Mouse (Mus musculus): ENCODE data around the gene Ndufv1.
"Not testable (repeated sequence)": the region's sequence is repeated elsewhere in the genome, so short reads cannot be mapped to it uniquely, and the experiment has no call there.

Ndufv1 gene

DNA sequence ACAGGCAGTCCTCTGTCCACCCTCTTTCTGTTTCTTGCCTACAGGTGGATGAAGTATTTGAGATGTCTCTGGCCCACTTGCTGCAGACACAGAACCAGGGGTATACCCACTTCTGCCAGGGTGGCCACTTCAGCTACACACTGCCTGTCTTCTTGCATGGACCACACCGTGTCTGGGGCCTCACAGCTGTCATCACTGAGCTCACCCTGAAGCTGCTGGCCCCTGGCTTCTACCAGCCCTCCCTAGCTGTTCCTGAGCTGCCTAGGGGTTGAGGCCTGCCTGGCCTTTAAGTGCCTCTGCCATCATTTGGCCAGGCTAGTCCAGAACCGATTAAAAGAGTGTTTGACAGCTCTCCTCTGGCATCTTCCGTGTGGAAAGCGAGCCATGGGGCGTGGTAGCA is 10.9 kb downstream of the Ndufv1 start:
- DNase-seq (ENCODE audit: low spot score), result no peak

DNA sequence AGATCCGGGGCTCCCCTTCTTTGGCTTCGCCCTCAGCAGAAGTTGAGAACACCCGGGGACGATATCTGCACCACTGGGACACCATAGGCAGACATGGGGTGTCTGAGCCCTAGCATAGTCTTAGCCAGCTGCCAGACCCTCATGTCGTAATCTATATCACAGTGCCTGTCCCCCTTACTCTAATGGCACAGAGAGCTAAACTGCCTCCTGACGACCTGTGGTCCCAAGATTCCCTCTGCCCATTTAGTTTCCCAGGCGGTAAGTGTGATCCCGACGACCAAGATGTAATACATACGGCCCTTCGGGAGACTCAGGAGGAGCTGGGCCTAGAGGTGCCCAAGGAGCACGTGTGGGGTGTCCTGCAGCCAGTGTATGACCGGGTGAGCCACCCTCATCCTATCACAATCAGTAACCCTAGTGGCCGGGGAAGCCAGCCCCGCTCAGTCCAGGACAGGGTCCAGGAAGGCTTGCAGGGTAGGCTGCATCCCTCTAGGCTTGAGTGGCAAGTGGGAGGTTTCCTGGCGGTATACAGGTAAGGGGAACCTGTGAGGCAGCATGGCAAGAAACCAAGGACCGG is 11.6 kb downstream of the Ndufv1 start:
- DNase-seq (ENCODE audit: low spot score), result no peak

DNA sequence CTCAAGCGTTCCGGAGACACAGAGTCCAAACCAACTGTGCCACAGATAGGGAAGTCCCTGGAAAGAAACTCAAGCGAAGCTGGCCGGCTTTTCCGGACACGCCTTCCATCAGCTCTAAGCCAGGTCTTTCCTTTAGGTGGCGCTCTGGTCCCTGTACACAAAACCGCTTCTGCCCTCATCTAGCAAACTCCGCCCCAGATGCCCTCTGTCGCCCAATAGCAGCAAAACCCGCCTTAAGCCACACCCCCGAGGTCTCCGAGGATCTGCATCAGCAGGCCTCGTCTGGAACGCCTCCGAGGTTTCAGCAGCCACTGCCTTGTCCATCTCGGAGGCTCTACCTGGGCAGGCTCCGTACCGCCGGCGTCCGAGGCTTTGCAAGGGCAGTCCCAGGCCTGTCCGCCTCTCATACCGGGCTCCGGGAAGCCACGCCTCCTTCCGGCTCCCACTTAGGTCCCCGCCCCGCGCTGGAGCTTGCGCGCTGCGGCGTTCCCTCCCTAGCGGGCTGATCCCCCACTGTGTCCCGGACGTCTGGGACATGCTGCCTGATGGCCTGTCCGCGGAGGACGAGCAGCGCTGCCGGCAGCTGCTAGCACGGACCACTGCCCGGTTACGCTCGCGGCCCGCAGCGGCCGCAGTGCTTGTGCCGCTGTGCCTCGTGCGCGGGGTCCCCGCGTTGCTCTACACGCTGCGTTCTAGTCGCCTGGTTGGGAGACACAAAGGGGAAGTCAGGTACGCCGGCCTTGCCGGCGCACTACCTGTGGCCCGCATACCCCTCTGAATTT is 12.3 kb downstream of the Ndufv1 start, which contains the start of the genes Nudt8 and Gm49405:
Gene Nudt8, plus strand, starts transcription at position 462 of the 782 bp plus-strand sequence.
Gene Gm49405, plus strand, starts transcription at position 508 of the 782 bp plus-strand sequence.
- DNase-seq (ENCODE audit: low spot score), result peak; percentile 98

DNA sequence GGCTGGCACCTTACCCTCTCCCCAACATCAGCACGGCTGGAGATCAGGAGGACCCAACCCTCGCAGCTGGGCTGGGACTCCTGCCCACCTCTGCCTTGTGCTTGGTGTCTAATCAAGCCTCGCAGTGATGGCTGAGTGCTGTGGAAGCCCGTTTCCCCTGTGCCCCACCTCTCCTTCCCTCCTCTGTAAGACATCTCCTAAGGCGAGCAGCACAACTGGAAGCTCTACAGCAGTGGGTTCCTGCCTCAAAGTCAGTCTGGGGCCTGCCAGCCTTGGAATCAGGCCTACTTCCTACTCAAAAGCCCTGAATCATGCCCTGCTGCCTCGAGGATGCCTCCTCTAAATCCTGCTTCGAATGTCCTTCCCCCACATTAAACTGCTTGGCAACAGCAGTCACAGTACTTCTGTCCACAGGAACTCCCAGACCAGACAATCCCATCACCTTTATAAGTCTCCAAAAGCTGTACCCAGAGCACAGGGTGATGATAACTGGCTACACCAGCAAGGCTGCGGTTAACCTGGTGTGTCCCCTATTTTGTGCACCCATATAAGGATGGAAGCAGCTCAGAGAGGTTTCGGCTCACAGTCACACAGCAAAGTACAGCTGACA is 13.4 kb downstream of the Ndufv1 start:
- DNase-seq (ENCODE audit: low spot score), result no peak

DNA sequence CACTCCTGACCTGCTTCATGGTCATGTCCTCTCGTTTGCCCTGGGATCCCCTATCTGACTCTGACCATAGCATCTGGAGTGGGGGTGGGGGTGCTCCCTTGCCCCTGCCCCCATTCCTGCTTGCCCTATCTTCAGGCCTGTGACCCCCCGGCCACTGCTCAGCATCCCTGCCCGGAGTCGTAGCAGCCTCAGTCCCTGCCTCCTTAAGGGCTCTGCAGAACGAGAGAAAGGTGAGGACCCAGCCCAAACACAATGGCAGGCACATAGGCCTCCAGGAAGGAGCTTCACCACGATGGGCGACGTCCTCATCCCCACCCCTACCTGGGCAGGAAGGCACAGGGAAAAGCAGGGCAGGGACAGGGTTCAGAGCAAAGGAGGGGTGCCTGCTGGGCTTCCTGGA is 14.3 kb downstream of the Ndufv1 start:
- DNase-seq (ENCODE audit: low spot score), result no peak

DNA sequence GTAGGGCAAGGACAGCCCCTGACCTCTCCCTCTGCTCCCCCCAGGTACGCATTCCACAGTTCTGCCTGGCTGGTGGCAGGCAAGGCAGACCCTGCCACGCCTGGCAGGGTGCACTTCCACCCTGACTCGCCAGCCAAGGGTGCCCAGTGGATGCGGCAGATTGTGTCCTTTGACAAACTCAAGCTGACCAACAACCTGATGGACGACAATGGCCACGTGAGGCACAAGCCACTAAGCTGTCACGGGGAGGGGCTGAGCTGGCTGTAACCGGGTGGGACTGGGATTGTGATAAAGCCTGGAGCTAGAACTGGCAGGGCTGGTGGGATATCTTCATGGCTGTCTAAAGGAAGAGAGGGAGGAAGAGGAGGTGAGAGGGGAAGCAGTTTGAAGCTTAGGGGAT is 15.4 kb downstream of the Ndufv1 start:
- DNase-seq (ENCODE audit: low spot score), result no peak

DNA sequence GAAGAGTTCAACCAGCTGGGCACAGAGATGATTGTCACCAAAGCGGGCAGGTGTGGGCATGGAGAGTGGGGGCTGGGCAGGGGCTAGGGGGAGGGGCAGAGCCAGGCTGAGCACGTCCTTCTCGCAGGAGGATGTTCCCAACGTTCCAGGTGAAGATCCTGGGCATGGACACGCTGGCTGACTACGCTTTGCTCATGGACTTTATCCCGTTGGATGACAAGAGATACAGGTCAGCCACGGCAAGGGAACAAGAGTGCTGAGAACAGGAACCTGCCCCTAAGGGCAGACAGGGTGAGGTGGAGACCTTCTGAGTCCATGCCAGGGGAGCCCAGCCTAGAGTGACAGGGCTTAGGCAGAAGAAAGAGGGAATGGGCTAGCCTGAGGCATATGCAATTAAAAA is 15.9 kb downstream of the Ndufv1 start:
- DNase-seq (ENCODE audit: low spot score), result no peak

DNA sequence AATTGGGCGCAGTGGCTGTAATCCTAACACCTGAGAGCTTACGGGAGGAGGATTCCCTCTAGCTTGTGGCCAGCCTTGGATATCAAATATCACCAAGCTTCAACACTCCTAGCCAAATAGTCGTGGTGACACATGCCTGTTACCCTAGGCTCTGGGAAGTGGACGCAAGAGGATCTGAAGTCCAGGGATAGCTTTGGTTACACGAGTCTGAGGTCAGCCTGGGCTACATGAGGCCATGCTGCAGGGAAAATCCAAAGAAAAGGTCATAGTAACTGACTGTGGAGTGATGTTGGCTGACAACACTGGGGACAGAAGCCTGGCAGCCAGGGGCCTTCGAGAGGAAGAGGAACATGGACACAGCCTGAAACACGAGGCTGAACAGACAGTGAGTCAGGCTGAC is 16.5 kb downstream of the Ndufv1 start:
- no peak for DNase-seq (ENCODE audit: low spot score)

DNA sequence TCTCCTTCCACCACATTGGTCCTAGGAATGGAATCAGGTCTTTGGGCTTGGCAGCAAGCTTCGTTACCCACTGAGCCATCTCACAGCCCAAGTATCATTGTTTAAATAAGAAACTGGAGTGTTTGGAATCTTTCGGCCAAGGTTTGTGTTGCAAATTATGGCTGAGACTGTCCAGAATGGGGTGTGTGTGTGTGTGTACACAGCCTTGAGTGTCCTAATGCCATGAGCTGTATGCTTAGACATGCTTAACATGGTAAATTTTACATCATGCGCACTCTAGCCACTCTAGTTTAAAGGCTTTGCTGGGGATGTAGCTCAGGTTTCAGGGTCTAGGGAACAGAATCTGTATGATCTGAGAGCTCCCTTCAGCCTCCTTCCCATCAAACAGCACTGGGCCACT is 17.1 kb downstream of the Ndufv1 start:
- no peak for DNase-seq (ENCODE audit: low spot score)

DNA sequence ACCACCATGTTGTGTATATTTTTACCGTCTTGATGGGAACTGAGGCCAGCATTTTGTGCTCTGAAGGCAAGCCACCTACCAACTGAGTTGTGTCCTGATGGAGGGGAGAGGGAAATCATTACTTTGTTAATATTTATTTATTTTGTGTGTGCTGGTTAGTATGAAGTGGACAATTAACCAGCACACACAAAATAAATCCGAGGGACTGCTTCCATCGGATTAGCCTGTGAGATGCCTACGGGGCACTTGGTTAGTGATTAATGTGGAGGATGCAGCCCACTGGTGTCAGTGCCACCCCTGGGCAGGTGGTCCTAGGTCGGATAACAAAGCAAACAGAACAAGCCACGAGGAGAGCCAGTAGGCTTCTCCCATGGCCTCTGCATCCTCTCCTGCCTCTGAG is 17.7 kb downstream of the Ndufv1 start:
- DNase-seq (ENCODE audit: low spot score), result no peak

DNA sequence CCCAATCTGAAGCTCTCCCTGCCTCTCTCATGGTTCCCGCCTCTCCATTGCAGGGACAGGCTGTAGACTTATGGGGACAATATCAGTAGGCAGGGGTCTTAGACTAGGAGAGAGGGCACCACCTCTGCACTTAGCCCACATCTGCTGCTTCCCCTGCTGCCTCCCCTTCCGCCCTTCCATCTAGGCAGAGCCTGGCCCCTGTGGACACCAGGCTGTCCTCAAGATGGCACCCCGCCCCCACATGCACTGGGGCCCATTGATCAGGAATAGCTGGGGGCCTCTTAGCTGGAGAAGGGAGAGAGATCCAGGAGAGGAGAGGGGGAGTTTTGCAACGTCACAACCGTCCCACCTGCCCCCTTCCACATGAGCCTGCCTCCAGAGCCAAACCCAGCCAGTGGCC is 20.2 kb downstream of the Ndufv1 start, which contains the start of gene Tbx10:
Gene Tbx10, plus strand, starts transcription at position 337 of the 400 bp plus-strand sequence.
- no peak for DNase-seq (ENCODE audit: low spot score)

DNA sequence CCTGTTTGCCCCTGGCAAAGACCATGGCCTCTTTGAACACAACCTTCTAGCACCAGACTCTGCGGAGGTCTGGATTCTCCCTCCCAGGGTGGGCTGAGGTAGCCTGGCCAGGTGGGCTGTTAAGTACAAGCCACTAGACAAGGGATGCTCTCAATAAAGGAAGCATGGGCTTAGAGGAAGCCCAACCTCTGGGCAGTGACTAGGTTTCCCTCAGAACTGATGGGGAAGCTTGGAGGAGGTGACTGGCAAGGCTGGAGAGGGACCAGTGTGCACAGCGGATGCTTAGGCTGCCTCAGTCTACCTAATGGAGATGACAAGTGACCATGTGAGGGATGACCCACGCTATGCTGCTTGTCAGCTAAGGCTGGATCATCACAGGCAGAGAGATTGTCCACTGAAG is 20.6 kb downstream of the Ndufv1 start:
- no peak for DNase-seq (ENCODE audit: low spot score)

DNA sequence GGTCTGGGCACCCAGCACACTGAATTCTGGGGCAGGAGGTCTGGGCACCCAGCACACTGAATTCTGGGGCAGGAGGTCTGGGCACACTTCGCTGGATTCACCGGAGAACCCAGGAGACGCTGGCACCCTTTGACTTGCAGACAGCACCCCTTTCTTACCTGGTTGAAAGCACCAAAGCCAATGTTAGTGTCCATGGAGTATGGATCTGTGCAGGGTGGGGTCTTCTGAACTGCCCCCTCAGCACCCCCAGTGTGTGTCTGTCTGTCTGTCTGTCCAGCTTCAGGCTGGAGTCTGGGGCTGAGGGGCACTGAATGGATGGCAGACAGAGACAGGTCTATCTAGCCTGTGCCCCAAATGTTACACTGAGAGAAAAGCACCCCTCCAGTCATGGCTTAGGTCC is 21.0 kb downstream of the Ndufv1 start:
- no peak for DNase-seq (ENCODE audit: low spot score)

DNA sequence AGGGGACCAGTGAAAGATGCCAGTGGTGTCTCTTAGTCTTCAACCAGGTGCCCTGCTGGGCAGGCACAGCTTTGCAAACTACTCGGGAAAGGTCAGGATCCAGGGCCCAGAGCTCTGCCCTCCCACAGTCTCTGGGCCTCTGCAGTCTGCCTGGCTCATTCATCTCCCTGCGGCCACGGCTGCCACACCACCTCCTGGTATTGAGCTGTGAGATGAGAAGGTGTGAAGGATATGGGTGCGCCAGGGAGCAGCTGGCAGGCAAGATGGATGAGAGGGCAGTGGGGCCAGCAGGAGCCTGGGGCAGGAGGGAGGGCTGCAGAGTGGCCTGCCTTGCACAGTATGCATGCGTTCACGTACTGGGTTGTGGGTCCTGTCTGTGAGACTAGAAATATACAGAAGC is 21.8 kb downstream of the Ndufv1 start:
- DNase-seq (ENCODE audit: low spot score), result no peak

DNA sequence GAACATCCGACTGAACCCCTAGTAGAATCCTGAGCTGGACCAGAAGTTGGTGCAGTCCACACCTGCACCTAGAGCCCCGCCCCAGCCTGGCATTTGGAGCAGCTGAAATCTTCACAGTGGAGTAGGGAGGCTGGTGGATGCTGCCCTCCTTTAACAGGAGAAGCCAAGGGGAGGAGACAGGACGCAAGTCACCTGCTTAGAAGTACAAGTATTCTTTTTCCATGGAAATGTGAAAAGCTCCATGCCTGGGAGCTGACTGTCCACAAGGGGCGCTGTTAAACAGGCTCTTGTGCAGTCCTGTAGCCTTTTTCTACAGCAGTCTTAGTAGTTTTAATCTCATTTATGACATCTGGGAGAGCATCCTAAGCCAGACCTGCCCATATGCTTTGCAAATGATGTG is 23.9 kb downstream of the Ndufv1 start:
- no peak for DNase-seq (ENCODE audit: low spot score)

DNA sequence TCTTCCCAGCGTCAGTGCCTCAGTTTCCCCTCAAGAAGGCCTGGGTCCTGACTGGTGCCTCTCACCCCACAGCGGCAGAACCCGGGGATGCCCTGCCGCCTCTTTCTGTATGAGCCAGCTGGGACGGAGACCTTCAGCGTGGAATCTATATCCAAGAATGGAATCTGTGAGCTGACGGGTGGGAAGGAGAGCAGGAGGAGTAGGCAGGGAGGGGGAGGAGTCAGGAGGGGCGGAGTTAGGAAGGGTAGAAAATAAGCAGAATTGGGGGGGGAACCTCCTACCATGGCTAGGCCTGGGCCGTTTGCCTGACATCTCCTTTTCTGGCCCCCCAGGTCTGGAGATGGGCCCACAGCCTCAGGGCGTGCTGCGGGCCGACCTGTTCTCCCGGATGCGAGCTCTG is 24.5 kb downstream of the Ndufv1 start:
- DNase-seq (ENCODE audit: low spot score), result no peak

DNA sequence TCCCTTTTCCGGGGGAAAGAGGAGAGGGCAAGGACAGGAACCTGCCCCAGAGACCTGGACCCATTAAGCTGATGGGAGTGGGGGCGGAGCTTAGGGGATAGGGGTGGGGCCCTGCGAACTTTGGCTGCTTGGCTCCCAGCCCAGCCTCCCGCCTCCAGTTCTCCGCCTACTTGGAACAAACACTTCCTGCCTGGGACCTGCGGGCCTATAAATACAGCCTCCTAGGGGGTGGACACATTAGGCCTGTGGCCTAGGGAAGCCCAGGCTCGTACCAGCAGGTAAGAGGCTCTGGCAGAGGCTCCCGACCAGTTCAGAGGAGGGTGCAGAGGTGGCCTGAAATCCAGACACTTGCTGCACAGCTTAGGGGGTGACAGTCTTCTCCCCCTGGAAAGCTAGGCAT is 26.3 kb downstream of the Ndufv1 start, which contains the start of gene Acy3:
Gene Acy3, plus strand, starts transcription at position 237 of the 400 bp plus-strand sequence.
- no peak for DNase-seq (ENCODE audit: low spot score)

DNA sequence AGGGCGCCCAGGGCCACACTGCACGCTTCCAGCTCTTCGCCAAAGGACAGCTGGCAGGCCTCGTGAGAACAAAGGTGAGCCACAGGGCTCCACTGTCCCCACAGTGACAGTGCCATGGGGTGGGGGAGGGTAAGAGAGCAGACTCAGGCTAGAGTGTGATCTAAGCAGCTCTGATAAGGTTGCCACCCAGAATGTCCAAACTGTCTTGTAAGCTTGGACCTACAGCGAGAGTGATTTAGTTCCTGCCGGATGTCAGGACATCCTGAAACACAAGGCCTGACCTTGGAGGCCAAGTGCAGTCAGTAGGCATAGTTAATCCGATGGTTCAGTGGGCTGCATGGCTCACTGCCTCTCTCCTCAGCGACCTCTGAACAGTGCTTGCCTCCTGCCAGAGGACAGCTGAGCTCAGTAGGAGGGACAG is 27.3 kb downstream of the Ndufv1 start:
- DNase-seq (ENCODE audit: low spot score), result no peak

DNA sequence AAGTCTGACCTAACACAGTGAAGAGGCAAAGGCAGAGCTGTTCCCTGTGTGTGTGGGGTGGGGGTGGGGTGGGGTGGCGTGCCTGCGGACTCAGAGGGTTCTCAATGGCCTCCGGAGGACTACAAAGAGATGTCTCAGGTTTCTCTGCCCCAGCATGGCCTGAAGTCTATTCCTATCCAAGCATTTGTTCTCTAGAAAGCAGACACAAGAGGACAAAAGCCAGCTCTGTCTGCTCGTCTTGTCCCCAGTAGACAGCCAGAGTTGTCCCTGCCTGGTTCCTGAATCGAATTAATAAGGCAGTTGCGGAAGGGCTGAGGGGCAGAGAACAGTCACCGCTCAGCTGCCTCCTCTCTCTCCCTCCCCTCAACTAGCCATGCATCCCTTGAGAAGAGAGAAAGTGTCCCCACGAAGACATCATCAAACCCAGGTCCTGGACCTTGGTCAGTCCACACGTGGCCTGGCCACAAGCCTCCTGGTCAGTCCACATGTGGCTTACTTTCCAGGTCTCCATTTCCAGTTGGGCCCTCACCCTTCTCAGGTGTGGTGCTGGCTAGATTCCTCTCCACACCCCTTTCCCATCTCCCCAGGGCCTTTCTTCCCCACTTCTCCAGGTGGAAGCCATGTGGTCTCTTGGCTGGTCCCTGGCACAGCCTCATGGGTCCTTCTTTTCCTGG is 28.9 kb downstream of the Ndufv1 start:
- no peak for DNase-seq (ENCODE audit: low spot score)

DNA sequence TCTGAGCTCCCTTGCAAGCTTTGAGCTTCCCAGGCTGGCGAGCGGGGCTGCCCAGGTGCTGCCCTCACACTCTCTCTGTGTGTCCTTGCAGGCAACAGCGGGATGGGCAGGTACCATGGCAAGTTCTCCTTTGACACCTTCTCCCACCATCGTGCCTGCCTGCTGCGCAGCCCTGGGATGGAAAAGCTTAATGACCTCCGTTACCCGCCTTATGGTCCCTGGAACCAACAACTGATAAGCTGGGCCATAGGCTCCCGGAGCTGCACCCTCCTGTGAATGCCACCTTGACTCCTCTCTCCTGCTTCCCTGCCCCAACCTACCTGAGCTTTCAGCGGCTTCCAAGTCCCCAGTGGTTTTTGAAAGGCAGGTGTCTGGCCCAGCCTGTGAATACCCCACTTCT is 31.7 kb downstream of the Ndufv1 start:
- DNase-seq (ENCODE audit: low spot score), result no peak

DNA sequence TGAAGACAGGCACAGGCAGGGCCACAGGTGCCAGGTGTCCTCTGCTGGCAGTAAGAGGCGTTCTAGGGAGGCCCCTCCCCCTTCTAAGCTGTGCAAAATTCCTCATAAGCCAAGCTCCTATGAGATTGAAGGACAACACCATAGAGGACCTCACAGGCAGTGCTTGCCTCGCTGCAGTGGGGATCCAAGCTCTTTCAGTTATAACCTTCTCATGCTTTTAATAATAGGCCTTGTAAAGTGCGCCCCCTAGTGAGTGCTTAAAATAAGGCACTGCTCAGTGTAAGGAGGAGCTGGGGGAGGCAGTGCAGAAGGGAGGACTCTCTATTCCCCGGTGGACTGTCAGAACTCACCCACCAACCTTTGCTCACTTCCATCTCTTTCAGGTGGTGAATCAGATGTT is 32.3 kb downstream of the Ndufv1 start:
- DNase-seq (ENCODE audit: low spot score), result peak; percentile 85

DNA sequence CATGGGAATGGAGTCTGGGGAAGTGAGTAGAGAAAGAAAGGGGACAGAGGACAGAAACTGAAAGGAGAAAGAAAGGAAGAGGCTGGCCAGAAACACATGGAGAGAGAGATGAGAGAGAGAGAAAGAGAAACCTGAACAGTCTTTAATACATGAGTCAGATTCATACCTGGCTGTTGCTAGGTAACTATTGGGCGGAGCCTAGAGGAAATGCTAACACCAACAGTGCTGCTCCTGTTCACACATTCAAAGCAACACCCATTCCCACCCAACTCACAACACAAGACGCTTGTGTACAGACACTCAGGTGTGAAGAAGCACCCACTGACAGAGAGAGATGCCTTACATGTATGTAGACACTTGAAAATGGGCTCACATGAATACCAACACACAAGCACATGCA is 36.7 kb downstream of the Ndufv1 start:
- no peak for DNase-seq (ENCODE audit: low spot score)

DNA sequence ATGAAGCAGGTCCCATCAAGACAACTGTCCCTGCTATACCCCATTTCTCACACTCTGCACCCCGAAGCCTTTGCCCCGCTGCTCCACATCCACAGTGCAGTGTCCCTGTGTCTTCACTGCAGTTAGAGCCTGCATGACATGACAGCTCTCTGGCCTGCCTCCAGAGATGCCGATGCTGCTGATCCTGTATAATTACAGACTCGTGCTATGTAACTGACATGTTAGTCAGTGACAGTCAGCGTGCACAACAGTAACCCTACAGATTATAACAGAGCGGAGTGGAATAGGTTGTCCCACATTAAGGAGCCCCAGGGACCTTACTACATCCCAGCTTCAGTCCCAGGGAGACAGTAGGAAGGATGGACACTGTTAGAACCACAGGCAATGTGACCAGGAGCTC is 38.0 kb downstream of the Ndufv1 start:
- DNase-seq (ENCODE audit: low spot score), result not testable (repeated sequence)
